Mouse (Mus musculus): ENCODE results near the gene Iapp. TPM values are rescaled to one million over a fixed set of nuclear protein-coding genes. Genes with fewer than 3 reads are reported as not detected.
"Not testable (repeated sequence)": the region's sequence is repeated elsewhere in the genome, so short reads cannot be mapped to it uniquely, and the experiment has no call there.

Gene Iapp
- polyA plus RNA-seq, 1 experiment: 0.27 TPM

DNA sequence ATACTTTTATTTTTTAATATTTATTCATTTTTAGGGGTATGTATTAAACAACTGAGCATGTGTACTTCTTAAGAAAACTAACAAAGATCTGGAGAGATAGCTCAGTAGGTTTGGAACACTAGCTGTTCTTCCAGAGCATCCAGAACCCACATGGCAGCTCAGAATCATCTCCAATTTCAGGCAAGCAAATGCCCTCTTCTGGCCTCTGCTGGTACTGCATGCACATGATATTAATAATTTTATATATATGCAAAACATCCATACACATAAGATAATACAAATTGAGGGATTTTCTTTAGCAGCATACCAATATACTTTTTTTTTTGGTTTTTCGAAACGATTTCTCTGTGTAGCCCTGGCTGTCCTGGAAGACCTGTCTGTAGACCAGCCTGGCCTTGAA is 45.3 kb downstream of the Iapp start:
- peak; percentile 64 for DNase-seq (ENCODE audit: low read depth)
- no peak for TF ChIP-seq POLR2A (IDR thresholded peaks at IDR 0.05; ENCODE audit: borderline replicate concordance, extremely low read depth, insufficient read depth, insufficient read length, poor library complexity, severe bottlenecking)
- peak; percentile 62; the same call in 1 of the 2 replicates for TF ChIP-seq CTCF (IDR thresholded peaks at IDR 0.05; ENCODE audit: borderline replicate concordance, extremely low read depth, insufficient read depth, insufficient read length)

DNA sequence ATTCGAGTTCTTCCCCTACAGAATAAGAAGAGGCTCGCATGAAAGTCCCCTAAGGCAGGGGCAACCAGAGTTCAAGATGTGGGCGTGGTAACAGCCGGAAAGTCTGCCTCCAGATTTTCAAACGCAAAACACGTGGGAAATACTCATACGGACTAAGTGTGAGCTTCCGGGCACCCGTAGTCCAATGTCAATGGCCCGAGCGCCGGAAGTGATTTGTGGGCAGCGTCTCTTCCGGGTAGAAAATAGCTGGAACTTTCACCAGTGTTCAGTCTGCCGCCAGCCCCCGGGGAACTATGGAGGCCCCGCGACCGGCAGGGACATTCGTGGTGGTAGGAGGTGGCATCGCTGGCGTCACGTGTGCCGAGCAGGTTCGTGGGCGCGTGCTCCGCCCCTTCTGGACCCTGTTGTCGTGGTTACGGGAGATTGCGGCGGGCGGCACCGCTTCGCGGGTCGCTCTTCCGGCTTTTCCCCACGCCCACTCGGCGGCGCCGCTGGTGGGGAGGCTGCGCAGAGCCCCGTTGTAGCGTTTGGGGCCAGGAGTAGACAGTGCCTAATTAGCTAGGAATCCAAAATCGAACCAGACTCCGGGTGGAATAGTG is 47.3 kb downstream of the Iapp start, which contains the start of gene Pyroxd1:
Gene Pyroxd1 (plus strand): TSS at position 215 of the 599 bp plus-strand sequence.
- DNase-seq (ENCODE audit: low read depth): peak; percentile 98
- TF ChIP-seq POLR2A (IDR thresholded peaks at IDR 0.05; ENCODE audit: borderline replicate concordance, extremely low read depth, insufficient read depth, insufficient read length, poor library complexity, severe bottlenecking) (no peak), CTCF (IDR thresholded peaks at IDR 0.05; ENCODE audit: borderline replicate concordance, extremely low read depth, insufficient read depth, insufficient read length) (no peak)

DNA sequence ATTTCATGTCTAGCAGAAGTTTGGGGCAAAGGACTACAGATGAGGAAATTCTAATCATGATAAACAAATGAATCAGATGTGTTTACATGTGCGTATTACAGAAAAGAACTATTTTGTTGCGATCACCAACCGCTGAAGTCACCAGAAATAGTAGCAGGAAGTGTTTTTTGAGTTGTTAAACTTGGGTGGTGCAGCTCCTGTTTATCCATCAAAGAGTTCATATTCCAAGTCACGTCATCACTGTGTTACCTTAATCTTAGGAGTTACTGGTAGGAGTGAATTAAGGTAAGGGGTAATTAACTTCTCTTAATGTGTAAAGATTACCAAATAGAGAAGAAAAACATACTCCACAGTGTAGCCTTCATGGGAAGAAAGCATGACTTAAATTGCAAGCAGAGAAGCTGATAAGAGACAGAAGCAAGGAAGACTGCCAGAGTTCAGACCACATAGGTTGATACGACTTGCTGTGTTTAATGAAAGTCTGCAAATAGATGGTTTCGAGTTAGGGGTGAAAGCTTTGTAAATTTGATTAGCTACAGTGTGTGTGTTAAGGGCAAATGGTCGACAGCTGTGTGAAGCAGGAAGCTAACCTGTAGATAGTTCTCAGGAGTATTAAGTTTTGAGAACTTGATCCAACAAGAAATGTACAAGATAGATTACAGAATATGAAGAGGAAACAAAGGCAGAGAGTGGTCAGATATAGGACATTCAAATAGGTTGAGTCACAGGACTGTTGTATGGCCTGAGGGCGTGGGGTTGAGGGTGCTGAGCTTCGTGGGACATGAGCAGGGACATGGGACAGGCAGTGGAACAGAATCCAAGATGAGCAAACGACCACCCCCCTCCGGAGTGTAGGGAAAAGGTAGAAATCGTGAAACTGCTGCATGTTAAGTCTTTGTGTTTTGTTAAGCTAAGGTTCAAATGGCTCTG is 48.2 kb downstream of the Iapp start:
- TF ChIP-seq CTCF (IDR thresholded peaks at IDR 0.05; ENCODE audit: borderline replicate concordance, extremely low read depth, insufficient read depth, insufficient read length): no peak
- TF ChIP-seq POLR2A (IDR thresholded peaks at IDR 0.05; ENCODE audit: borderline replicate concordance, extremely low read depth, insufficient read depth, insufficient read length, poor library complexity, severe bottlenecking): no peak
- DNase-seq (ENCODE audit: low read depth): no peak

DNA sequence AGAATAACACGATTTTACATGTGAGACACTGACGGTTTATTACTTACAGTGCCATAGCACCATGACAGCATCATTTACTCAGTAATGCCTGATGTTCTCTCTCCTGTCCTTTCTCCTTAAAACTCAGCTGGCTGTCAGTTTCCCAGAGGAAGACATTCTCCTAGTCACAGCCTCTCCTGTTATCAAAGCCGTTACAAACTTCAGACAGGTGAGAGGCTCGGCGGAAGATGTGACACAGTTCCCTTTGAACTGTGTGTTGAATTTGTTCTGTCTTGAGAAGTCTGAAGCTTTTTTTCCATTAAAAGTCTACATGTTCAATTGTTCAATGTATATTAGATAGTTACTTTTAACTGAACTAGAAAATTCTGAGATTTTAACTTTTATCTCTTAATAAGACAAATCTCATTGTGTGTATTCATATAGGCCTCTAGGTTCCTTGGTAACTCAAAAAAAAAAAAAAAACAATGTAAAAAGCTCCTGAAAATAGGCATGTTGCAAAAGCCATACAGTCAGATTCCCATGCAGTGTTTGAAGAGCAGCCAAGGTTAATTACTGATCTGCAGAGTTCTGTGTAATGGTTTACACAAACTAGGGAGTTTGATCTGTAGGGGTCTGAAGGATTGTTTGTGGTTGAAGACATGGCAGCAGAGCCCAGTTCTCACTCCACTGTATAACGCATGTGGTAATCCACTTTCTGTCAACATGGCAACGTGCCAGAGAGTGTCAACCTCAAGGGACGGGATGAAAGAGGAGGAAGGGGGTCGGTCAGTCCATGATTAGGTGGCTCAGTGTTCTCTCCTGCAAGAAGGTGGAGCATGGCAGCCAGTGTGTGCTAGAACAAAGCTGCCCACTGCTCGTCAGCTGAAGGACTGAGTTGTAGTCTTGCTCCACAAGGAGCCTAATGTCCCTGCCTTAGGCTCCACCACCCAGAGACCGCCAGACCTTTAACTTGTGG is 49.5 kb downstream of the Iapp start:
- peak; percentile 11 for DNase-seq (ENCODE audit: low read depth)
- TF ChIP-seq POLR2A (IDR thresholded peaks at IDR 0.05; ENCODE audit: borderline replicate concordance, extremely low read depth, insufficient read depth, insufficient read length, poor library complexity, severe bottlenecking) (no peak), CTCF (IDR thresholded peaks at IDR 0.05; ENCODE audit: borderline replicate concordance, extremely low read depth, insufficient read depth, insufficient read length) (no peak)

DNA sequence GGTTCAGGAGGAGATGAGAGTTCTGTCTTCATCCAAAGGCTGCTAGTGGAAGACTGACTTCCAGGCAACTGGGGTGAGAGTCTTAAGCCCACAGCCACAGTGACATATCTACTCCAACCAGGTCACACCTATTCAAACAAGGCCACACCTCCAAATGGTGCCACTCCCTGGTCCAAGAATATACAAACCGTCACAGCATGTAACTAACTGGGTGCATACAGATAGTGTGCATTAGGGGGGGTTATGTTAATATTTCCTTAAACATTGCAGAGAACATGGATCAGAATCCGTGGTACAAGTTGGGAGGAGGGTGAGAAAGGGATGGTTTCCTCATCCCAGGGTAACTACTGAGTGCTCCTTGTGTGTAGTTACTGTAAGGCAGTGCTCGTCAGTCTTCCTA is 53.9 kb downstream of the Iapp start:
- DNase-seq (ENCODE audit: low read depth): not testable (repeated sequence)

Other genes starting within 250 kb of the Iapp start
- gene Slco1a6, start 89.9 kb upstream of the Iapp start, polyA plus RNA-seq (2012; rRNA removed): 0.03 TPM in 1 of 2 replicates, not detected in the other
- gene Slco1a5, start 24.6 kb downstream of the Iapp start, polyA plus RNA-seq (2012; rRNA removed): 0.16 and 0.25 TPM in 2 replicates
- 12.2 and 15.5 TPM in 2 replicates for gene Pyroxd1, start 47.2 kb downstream of the Iapp start, polyA plus RNA-seq (2012; rRNA removed)
- gene Recql, start 88.7 kb downstream of the Iapp start, polyA plus RNA-seq (2012; rRNA removed): 17.6 and 19.5 TPM in 2 replicates
- 25.3 and 32.2 TPM in 2 replicates for gene Golt1b, start 88.8 kb downstream of the Iapp start, polyA plus RNA-seq (2012; rRNA removed)
- 9.7 and 13.7 TPM in 2 replicates for gene Spx, start 115.0 kb downstream of the Iapp start, polyA plus RNA-seq (2012; rRNA removed)
- gene Gys2, start 174.7 kb downstream of the Iapp start, polyA plus RNA-seq (2012; rRNA removed): not detected in 2 replicates
- 357 and 408 TPM in 2 replicates for gene Ldhb, start 209.5 kb downstream of the Iapp start, polyA plus RNA-seq (2012; rRNA removed)